Mouse (Mus musculus): ENCODE results near the gene Bad. TPM values are rescaled to one million over a fixed set of nuclear protein-coding genes. Genes with fewer than 3 reads are reported as not detected.

Gene Bad
- polyA plus RNA-seq, 1 experiment = 59.1 TPM

DNA sequence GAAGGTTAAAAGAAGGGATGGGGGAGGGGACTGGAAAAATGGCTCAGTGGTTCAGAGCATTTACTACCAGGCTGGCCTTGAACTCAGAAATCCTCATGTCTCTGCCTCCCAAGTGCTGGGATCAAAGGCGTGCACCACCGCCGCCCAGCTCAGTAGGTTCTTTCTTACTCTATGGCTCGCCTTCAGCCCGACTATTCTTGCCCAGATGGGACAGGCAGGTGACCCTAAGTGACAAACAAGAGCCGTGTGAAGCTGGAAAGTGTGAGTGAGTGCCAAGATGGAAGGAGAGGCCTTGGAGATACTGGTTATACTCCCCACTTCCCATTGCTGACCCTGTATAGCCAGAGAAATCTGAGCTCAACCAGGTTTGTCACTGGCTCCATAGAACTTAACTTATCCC, 2.0 kb downstream of the Bad start:
- peaks cover 16% of the 10 kb centered on the region for H3K4me1 ChIP-seq (replicated peaks; ENCODE audit: control insufficient read depth, insufficient read depth, low read length)
- H3K27me3 ChIP-seq (ENCODE audit: control insufficient read depth, insufficient read depth, low read length) = no peaks in the 10 kb centered on the region
- H3K27ac ChIP-seq (ENCODE audit: control insufficient read depth, insufficient read depth, low read length) = no peak overlapping the region
- no peaks in the 10 kb centered on the region for H3K36me3 ChIP-seq (ENCODE audit: control insufficient read depth, insufficient read depth, low read length)
- no peak overlapping the region for H3K4me3 ChIP-seq (ENCODE audit: control insufficient read depth, insufficient read depth, low read length)
- no peak for TF ChIP-seq POLR2A (IDR thresholded peaks at IDR 0.05; ENCODE audit: control insufficient read depth, extremely low read depth, insufficient read depth, low read length, poor library complexity)
- TF ChIP-seq CTCF (IDR thresholded peaks at IDR 0.05; ENCODE audit: borderline replicate concordance, control insufficient read depth, extremely low read depth, insufficient read depth, low read length, poor library complexity) = no peak
- 99% methylated on average over 6 of the region's 6 CpGs for WGBS
- DNase-seq = no peak

DNA sequence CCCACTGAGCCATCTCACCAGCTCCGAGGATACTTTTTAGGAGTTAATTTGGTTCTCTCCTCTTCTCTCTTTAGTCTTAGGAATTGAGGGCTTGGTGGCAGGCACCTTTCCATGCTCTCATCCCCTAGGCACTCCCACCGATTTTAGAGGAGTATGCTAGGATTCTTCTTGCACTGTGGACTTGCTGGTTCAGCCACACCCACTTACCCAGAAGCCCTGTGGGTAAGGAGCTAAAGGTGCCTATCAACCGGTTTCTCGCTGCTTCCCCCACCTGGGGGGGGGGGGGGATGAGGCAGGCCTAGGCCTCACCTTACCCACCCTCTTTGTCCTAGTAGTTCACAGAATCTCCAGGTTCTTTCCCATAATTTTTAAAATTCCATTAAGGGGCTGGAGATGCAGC, 6.1 kb downstream of the Bad start:
- Histone ChIP-seq H3K27ac (ENCODE audit: control insufficient read depth, insufficient read depth, low read length) (no peak overlapping the region), H3K4me3 (ENCODE audit: control insufficient read depth, insufficient read depth, low read length) (no peak overlapping the region), H3K27me3 (ENCODE audit: control insufficient read depth, insufficient read depth, low read length) (no peaks in the 10 kb centered on the region), H3K4me1 (replicated peaks; ENCODE audit: control insufficient read depth, insufficient read depth, low read length) (peaks cover 19% of the 10 kb centered on the region), H3K36me3 (ENCODE audit: control insufficient read depth, insufficient read depth, low read length) (no peaks in the 10 kb centered on the region)
- 88% methylated on average over 4 of the region's 4 CpGs for WGBS
- TF ChIP-seq POLR2A (IDR thresholded peaks at IDR 0.05; ENCODE audit: control insufficient read depth, extremely low read depth, insufficient read depth, low read length, poor library complexity) = no peak
- no peak for TF ChIP-seq CTCF (IDR thresholded peaks at IDR 0.05; ENCODE audit: borderline replicate concordance, control insufficient read depth, extremely low read depth, insufficient read depth, low read length, poor library complexity)
- no peak for DNase-seq

DNA sequence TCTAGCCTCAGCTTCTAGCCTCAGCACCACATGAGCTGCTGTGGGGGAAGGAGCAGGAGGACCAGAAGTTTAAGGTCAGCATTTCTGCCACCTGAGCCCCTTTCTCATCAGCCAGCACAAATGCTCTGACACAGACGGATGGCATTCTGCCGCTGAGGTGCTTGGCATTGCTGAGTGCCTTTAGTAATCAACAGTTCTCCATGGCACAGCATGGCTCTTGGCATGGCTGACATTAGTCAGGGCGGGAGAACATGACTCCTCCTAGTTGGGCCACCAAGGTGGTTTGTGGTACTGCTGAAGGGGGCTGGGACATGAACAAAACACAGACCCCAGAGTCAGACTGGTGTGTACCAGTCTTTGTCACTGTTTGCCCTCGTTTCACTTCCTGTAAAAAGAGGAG, 6.5 kb downstream of the Bad start:
- Histone ChIP-seq H3K4me3 (ENCODE audit: control insufficient read depth, insufficient read depth, low read length) (no peak overlapping the region), H3K27me3 (ENCODE audit: control insufficient read depth, insufficient read depth, low read length) (no peaks in the 10 kb centered on the region), H3K4me1 (replicated peaks; ENCODE audit: control insufficient read depth, insufficient read depth, low read length) (peaks cover 20% of the 10 kb centered on the region), H3K27ac (ENCODE audit: control insufficient read depth, insufficient read depth, low read length) (no peak overlapping the region), H3K36me3 (ENCODE audit: control insufficient read depth, insufficient read depth, low read length) (no peaks in the 10 kb centered on the region)
- 80% methylated on average over 4 of the region's 4 CpGs for WGBS
- DNase-seq = no peak
- TF ChIP-seq CTCF (IDR thresholded peaks at IDR 0.05; ENCODE audit: borderline replicate concordance, control insufficient read depth, extremely low read depth, insufficient read depth, low read length, poor library complexity) (no peak), POLR2A (IDR thresholded peaks at IDR 0.05; ENCODE audit: control insufficient read depth, extremely low read depth, insufficient read depth, low read length, poor library complexity) (no peak)

DNA sequence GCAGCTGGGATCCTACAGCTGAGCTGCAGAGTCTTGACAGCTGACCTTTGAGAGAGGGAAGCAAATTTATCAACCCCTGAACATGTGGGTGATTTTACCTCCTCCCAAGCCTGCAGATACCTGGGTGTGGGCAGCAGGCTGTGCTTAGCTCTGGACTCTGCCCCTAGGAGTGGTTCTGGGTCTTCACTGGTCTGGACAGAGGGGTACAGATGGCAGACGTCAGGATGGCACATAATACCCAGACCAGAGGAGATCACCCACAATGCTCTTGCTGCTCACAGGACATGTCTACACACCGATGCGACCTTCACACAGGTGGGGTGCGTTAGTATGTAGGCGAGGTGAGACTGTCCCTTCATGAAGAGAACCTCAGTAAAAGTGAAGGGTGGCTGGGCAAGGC, 7.9 kb downstream of the Bad start:
- TF ChIP-seq POLR2A (IDR thresholded peaks at IDR 0.05; ENCODE audit: control insufficient read depth, extremely low read depth, insufficient read depth, low read length, poor library complexity) (no peak), CTCF (IDR thresholded peaks at IDR 0.05; ENCODE audit: borderline replicate concordance, control insufficient read depth, extremely low read depth, insufficient read depth, low read length, poor library complexity) (no peak)
- 97% methylated on average over 5 of the region's 5 CpGs for WGBS
- Histone ChIP-seq H3K4me3 (ENCODE audit: control insufficient read depth, insufficient read depth, low read length) (no peak overlapping the region), H3K27ac (ENCODE audit: control insufficient read depth, insufficient read depth, low read length) (no peak overlapping the region), H3K27me3 (ENCODE audit: control insufficient read depth, insufficient read depth, low read length) (no peaks in the 10 kb centered on the region), H3K4me1 (replicated peaks; ENCODE audit: control insufficient read depth, insufficient read depth, low read length) (peaks cover 20% of the 10 kb centered on the region), H3K36me3 (ENCODE audit: control insufficient read depth, insufficient read depth, low read length) (no peaks in the 10 kb centered on the region)
- DNase-seq = no peak

DNA sequence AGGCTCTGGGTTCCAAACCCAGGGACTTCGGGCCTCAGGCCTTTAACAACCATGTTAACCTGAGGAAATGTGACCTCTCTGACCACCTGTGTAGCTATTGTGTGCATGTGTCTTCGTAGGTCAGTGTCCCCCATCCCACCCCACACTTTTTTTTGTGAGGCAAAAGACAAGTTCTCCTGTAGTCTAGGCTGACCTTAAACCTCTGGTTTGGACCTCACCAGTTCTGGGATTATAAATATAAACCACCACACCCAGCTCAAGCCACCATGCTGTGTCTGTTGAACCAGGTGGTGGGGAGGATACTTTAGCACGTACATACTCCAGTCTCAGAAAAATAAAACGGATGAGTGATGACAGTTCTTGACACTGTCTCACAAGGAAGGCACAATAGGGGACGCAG, 8.3 kb downstream of the Bad start:
- WGBS = 88% methylated on average over 5 of the region's 5 CpGs
- H3K27ac ChIP-seq (ENCODE audit: control insufficient read depth, insufficient read depth, low read length) = no peak overlapping the region
- no peaks in the 10 kb centered on the region for H3K27me3 ChIP-seq (ENCODE audit: control insufficient read depth, insufficient read depth, low read length)
- no peak overlapping the region for H3K4me3 ChIP-seq (ENCODE audit: control insufficient read depth, insufficient read depth, low read length)
- no peak for DNase-seq
- H3K4me1 ChIP-seq (replicated peaks; ENCODE audit: control insufficient read depth, insufficient read depth, low read length) = peaks cover 20% of the 10 kb centered on the region
- no peaks in the 10 kb centered on the region for H3K36me3 ChIP-seq (ENCODE audit: control insufficient read depth, insufficient read depth, low read length)
- no peak for TF ChIP-seq CTCF (IDR thresholded peaks at IDR 0.05; ENCODE audit: borderline replicate concordance, control insufficient read depth, extremely low read depth, insufficient read depth, low read length, poor library complexity)
- no peak for TF ChIP-seq POLR2A (IDR thresholded peaks at IDR 0.05; ENCODE audit: control insufficient read depth, extremely low read depth, insufficient read depth, low read length, poor library complexity)

DNA sequence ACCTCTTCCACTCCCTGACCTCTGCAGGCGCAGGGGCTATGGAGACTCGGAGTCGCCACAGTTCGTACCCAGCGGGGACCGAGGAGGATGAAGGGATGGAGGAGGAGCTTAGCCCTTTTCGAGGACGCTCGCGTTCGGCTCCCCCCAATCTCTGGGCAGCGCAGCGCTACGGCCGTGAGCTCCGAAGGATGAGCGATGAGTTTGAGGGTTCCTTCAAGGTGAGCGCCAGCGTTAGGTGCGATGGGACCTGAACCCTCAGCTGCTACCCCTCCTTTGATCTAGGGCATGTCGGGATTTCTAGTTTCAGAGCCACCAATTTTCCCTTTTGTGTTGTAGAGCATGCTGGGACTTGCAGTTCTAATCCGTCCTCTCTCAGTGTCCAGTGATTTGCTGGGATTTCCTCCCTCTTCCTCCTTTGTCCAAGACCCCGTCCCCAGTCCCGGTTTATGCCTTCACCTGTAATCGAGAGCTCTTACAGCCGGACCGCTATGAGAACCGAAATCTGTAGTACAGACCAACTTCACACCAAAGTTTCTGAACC, 9.0 kb downstream of the Bad start:
- Histone ChIP-seq H3K27me3 (ENCODE audit: control insufficient read depth, insufficient read depth, low read length) (no peaks in the 10 kb centered on the region), H3K4me3 (ENCODE audit: control insufficient read depth, insufficient read depth, low read length) (peak overlapping the region; percentile 70), H3K27ac (ENCODE audit: control insufficient read depth, insufficient read depth, low read length) (peak overlapping the region; percentile 73), H3K4me1 (replicated peaks; ENCODE audit: control insufficient read depth, insufficient read depth, low read length) (peaks cover 20% of the 10 kb centered on the region), H3K36me3 (ENCODE audit: control insufficient read depth, insufficient read depth, low read length) (no peaks in the 10 kb centered on the region)
- under 1% methylated on average over 28 of the region's 28 CpGs for WGBS
- TF ChIP-seq POLR2A (IDR thresholded peaks at IDR 0.05; ENCODE audit: control insufficient read depth, extremely low read depth, insufficient read depth, low read length, poor library complexity) (no peak), CTCF (IDR thresholded peaks at IDR 0.05; ENCODE audit: borderline replicate concordance, control insufficient read depth, extremely low read depth, insufficient read depth, low read length, poor library complexity) (no peak)
- peak; percentile 47 for DNase-seq

All from thymus, adult 2 months (tissue).